Mouse (Mus musculus) kidney, adult 2 months (tissue): ENCODE results near the gene Plekhb2. TPM values are rescaled to one million over a fixed set of nuclear protein-coding genes. Genes with fewer than 3 reads are reported as not detected.
A peak's percentile ranks its signal among the peaks of the same experiment; 100 is the strongest.

Experiments used
- DNase-seq: peaks from one replicate; pipeline ENCODE4 v3.0.0; 2021
- H3K27ac ChIP-seq: fragments of 200-500 bp; 2 replicates; pipeline ENCODE4 v1.5.1; 2012; ENCODE audit warnings: low read depth, low read length, control low read depth, inconsistent platforms; ENCODE audit not compliant: insufficient read depth
- H3K27me3 ChIP-seq: fragments of 200-500 bp; replicated peaks from 2 replicates; pipeline ENCODE4 v1.6.1; 2012; ENCODE audit warnings: mild to moderate bottlenecking, moderate library complexity, low read length, inconsistent platforms; ENCODE audit not compliant: control insufficient read depth, insufficient read depth
- H3K36me3 ChIP-seq: fragments of 200-500 bp; 2 replicates; pipeline ENCODE4 v1.6.1; 2012; ENCODE audit warnings: mild to moderate bottlenecking, moderate library complexity, low read length, inconsistent platforms; ENCODE audit not compliant: control insufficient read depth, insufficient read depth
- H3K4me1 ChIP-seq: fragments of 200-500 bp; 2 replicates; pipeline ENCODE4 v1.6.1; 2011; ENCODE audit warnings: low read length; ENCODE audit not compliant: control insufficient read depth, insufficient read depth
- H3K4me3 ChIP-seq: fragments of 200-500 bp; 2 replicates; pipeline ENCODE4 v1.5.1; 2011; ENCODE audit warnings: mild to moderate bottlenecking, low read depth, low read length, control low read depth; ENCODE audit not compliant: insufficient read depth
- CTCF ChIP-seq: fragments of 200-500 bp; conservative IDR thresholded peaks from 2 replicates; pipeline ENCODE4 v1.5.1; 2011; ENCODE audit warnings: low read depth, mild to moderate bottlenecking, control low read depth, low read length, moderate library complexity, mixed read lengths; ENCODE audit not compliant: insufficient read depth, insufficient read length
- POLR2A ChIP-seq: fragments of 200-500 bp; IDR thresholded peaks from one replicate; pipeline ENCODE4 v1.6.1; 2011; ENCODE audit warnings: low read depth, low read length, control low read depth
- WGBS: fragments of 180-500 bp; shearing (Covaris S2); methylation state at CpG from one replicate; pipeline ENCODE4 v1.1.7; 2018; 5-methylcytosine and 5-hydroxymethylcytosine counted together
- polyA plus RNA-seq: library from polyadenylated mRNA; depleted of rRNA; stranded (reverse); fragments of >200 nt; gene quantifications from 2 replicates; pipeline ENCODE4 v1.2.3, GENCODE M21; 2012

Gene Plekhb2
- polyA plus RNA-seq, 1 experiment: 227 TPM

DNA sequence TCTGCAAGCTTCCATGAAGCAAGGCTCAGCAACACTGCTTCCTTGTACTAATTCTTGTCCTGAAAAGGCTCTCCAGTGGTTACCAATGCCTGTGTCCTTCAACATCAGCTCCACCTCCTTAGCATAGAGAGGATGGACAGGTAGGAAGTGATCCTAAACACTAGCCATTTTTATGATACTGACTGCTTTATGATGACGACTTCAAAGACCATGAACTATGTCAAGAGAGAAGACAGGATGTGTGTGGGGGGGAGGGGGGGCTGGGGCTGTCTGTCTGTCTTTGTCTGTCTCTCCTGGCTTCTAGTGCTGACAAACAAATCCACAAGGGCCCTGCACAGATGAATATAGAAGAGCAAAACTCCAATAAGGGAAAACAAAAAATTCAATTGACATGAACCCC, 18.4 kb upstream of the Plekhb2 start:
- no peak for DNase-seq
- 23% methylated on average over 1 of the region's 1 CpGs for WGBS
- no peaks in the 10 kb centered on the region for H3K27me3 ChIP-seq
- H3K4me3 ChIP-seq: no peak overlapping the region
- H3K27ac ChIP-seq: no peak overlapping the region
- peaks cover 25% of the 10 kb centered on the region for H3K4me1 ChIP-seq
- H3K36me3 ChIP-seq: no peaks in the 10 kb centered on the region
- TF ChIP-seq CTCF (no peak), POLR2A (no peak)

DNA sequence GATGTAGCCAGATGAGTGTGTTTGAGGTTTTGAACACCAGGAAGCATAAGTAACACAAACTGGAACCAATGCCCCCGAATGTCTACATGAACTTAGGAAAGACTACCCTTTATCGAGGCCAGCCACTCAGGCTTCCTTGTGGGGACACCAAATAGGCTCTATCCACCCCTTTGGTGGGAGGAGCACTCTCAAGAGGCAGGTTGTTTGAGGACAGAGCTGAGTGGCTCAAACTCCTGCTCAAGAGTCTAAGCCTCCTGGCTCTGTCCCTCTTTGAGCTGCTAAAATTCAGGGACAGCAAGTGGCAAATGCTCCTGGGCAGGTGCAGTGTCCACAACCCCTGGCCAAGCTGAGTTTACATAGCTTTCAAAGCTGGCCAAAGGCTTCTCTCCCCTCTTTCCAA, 14.9 kb upstream of the Plekhb2 start:
- Histone ChIP-seq H3K27me3 (no peaks in the 10 kb centered on the region), H3K36me3 (no peaks in the 10 kb centered on the region; the same call in 1 of the 2 replicates), H3K4me3 (no peak overlapping the region), H3K4me1 (peaks cover 25% of the 10 kb centered on the region), H3K27ac (no peak overlapping the region)
- TF ChIP-seq CTCF (no peak), POLR2A (no peak)
- DNase-seq: no peak
- 67% methylated on average over 2 of the region's 2 CpGs for WGBS

DNA sequence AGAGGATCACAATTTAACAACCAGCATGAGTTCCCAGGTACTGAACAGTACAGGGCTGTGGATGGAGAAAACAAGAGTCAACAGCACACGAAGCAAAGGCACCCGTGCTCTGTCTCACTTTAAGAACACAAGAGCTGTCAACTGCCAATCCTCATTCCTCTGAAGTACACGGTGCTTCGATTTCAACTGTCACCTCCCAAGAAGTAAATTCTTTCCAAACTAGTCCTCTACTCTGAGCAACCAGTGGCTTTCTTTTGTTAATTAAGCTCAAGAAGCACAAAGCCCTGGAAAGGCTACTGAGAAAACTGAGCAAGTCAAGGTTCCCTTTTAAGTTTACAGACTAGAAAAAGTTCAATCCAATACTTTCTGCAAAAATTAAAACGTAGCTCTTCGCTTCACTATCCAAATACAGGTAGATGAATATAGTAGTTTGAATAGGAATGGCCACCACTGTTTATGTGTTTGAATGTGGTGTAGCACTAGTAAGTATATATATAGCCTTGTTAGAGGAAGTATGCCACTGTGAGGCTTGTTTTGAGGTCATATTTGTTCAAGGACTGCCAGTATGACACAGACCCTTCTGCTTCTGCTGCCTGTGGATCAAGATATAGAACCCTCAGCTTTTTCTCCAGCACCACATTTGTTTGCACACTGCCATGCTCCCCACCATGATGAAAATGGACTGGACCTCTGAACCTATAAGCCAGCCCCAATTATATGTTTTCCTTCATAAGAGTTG, 11.7 kb upstream of the Plekhb2 start:
- Histone ChIP-seq H3K4me3 (no peak overlapping the region), H3K4me1 (peaks cover 24% of the 10 kb centered on the region), H3K27ac (no peak overlapping the region), H3K27me3 (no peaks in the 10 kb centered on the region), H3K36me3 (no peaks in the 10 kb centered on the region; the same call in 1 of the 2 replicates)
- 43% methylated on average over 6 of the region's 6 CpGs for WGBS
- DNase-seq: no peak
- TF ChIP-seq POLR2A (no peak), CTCF (no peak)

DNA sequence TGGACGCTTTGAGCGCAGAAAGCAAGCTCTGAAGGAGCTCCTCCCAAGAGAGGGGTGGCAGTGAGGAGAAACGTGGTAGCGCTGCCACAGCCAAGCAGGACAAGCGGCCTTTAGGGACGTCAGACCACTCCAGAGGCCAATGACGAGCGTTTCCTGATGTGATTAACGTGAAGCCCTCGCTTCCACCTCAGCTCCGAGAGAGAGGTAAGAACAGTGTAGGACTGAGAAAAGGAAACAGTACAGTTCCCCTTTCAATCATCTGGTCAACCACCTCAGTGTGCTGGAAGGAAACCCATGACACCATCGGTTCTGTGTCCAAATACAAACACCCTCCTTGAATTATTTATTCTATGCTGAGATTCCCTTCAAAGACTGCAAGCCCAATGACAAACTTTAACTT, 10.5 kb upstream of the Plekhb2 start:
- 57% methylated on average over 12 of the region's 12 CpGs for WGBS
- Histone ChIP-seq H3K27me3 (no peaks in the 10 kb centered on the region), H3K36me3 (no peaks in the 10 kb centered on the region; the same call in 1 of the 2 replicates), H3K27ac (no peak overlapping the region), H3K4me1 (peaks cover 29% of the 10 kb centered on the region), H3K4me3 (peak overlapping the region; percentile 3; the same call in 1 of the 2 replicates)
- TF ChIP-seq POLR2A: no peak
- no peak for TF ChIP-seq CTCF
- DNase-seq: no peak

DNA sequence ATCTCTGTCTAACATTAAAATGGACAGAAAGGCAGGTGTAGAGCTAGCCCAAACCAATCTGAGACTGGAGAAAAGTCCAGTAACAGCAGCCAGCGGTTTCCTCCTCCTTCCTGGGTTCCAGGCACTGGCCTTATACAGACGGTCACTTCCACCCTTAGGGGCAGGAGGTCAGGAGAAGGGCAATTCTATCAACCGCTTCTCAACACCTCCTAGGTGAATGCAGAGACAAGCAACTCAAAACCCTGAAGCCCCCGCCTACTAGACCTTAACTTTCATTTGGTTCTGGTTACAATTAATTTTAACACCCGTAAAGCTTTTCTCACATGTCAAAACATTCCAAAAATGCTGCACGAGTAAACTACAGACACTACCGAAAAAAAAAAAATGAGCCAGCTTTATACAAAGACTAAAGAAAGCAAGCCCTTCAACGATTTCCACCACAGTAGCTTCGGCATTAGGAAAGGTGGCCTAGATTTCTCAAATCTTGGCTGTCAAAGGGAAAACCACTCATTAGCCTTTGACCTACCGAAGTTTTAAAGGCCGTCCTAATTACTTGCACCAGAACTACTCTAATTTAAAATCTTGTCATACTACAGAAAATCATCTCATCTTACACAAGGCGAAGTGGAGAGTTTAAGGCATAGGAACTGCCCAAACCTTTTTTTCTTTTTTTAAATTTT, 7.9 kb upstream of the Plekhb2 start:
- peak; percentile 60 for DNase-seq
- H3K4me3 ChIP-seq: peak overlapping the region; percentile 97
- H3K27me3 ChIP-seq: no peaks in the 10 kb centered on the region
- peak overlapping the region; percentile 91 for H3K27ac ChIP-seq
- no peaks in the 10 kb centered on the region; the same call in 1 of the 2 replicates for H3K36me3 ChIP-seq
- peaks cover 25% of the 10 kb centered on the region for H3K4me1 ChIP-seq
- TF ChIP-seq CTCF: no peak
- no peak for TF ChIP-seq POLR2A
- 1% methylated on average over 12 of the region's 12 CpGs for WGBS

DNA sequence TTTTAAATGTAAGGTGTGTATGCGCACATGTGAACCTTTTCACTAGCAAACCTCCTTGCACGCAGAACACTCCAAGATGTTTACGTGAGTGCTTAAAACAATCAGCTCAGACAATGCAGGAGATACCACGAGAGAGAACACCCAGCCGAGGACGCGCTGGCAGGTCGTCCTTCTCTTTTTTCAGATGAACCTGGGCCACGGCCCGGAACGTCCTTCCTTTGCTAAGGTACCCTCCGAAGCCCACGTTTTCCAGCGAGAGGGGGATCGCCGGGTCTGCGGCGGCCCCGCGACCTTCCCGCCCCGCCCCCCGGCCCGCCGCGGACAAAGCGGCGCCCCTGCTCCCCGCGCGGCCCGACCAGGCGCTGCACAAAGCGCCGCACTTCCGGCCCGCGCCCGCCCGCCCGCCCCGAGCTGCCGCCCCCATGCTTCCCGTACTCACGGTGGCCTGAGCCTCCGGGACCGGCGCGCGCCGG, 7.4 kb upstream of the Plekhb2 start:
- WGBS: 1% methylated on average over 48 of the region's 51 CpGs
- DNase-seq: no peak
- Histone ChIP-seq H3K36me3 (no peaks in the 10 kb centered on the region; the same call in 1 of the 2 replicates), H3K4me1 (peaks cover 23% of the 10 kb centered on the region), H3K27ac (peak overlapping the region; percentile 91), H3K27me3 (no peaks in the 10 kb centered on the region), H3K4me3 (peak overlapping the region; percentile 97)
- TF ChIP-seq CTCF (no peak), POLR2A (no peak)
